Mouse (Mus musculus): ENCODE measurements around the gene Ndufa6. TPM values are rescaled to one million over a fixed set of nuclear protein-coding genes. Genes with fewer than 3 reads are reported as not detected.

The Ndufa6 gene
- total RNA-seq, 2 experiments from 2014 or later = 206 to 215 TPM

DNA sequence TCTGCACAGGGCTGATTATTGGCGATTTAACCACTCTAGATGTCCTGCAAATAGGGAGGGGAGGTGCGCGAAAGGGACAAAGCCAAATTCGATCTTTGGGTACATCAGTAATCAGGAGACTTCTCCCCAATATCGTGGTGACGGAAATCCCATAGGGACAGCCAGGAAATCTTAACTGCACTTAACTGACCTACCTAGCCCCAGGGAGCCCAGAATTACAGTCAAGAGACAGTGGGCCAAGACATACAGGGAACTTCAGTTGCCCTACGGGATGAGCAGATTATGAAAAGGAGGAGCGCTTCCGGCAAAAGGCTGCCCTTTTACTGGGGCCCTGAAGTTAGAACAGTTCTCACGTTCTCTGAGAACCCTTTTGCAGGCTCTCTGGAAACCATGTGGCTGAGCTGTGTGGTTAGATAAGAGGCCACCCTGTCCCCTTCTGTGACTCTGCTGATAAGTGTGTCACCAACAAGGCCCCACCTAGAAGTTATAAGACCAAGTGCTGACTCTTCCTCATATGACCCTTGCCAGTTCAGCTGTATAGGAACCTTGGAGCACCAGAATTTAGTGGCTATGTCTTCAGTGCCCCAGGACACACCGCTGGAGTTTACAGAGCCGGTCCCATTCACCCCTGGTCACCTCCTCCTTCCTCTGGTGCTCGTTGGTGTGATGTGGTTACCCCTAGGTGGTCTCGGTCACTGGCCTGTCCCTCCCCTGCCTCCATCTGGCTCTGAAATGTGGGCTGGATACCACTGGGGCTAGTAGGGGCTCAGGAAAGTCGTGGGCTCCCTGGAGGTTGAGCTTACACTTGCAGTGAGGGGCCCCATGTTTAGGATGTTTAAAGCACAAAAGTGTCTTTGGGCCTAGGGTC lies 12.2 kb downstream of the Ndufa6 start:
- DNase-seq (ENCODE audit: low spot score in 2 of 2) = no peak

- DNase-seq (ENCODE audit: low spot score in 2 of 2) = no peak
Observed at GRCm38 (mm10) chr15:82341036-82341501, 13.1 kb downstream of the Ndufa6 start.

- DNase-seq (ENCODE audit: low spot score in 2 of 2) = no peak
Observed at GRCm38 (mm10) chr15:82340414-82341035, 13.6 kb downstream of the Ndufa6 start.

DNA sequence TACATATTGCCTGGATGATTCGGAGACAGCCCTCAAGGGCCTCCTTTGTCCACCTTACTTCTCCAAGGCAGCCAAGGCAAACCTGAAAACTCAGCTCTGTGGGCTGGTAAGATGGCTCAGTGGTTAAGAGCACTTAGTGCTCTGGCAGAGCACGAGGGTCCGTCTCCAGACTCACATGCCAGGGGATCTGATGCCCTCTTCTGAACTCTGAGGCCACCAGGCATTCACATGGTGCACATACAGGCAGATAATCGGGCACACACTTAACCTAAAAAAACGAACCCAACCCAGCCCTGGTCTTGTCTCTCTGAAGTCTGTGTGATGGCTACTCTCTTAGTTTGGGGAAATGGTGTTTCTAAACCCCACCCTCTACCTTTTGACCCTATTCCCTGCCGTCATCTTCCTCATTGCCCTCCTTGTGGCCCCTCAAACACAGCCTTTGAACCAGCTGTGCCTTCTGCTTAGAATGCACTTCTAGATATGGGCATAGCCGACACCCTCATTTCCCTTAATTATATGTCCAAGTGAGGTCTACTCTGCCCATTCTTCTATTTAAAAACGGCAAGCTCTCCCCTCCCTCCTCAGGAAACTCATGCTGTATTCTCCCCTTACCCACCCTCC lies 14.4 kb downstream of the Ndufa6 start:
- no peak for DNase-seq (ENCODE audit: low spot score in 2 of 2)

DNA sequence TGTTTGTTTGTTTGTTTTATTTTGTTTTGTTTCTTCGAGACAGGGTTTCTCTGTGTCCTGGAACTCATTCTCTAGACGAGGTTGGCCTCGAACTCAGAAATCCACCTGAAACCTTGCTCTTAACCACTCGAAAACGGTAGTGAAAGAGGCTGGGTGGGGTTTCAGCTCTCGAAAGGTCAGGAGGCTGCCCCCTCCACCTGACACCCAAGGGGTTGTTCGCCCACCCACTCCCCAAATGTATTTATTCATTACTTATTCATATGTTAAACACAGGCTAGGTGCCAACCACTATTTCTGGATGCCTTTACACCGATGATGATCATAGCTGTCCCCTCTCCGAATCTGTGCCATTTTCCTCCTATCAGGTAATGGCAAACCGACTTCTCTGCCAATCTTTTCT lies 15.0 kb downstream of the Ndufa6 start:
- DNase-seq (ENCODE audit: low spot score in 2 of 2) = no peak

GRCm38 (mm10) chr15:82338593-82339112 lies 15.5 kb downstream of the Ndufa6 start, which contains the start of the genes Naga, Pheta2 and Smdt1:
TSS of gene Naga (minus strand) at chr15:82338925.
TSS of gene Pheta2 (plus strand) at chr15:82338942.
TSS of gene Smdt1 (plus strand) at chr15:82338959.
- peak; percentile 91 to 95 for DNase-seq (ENCODE audit: low spot score in 2 of 2)

GRCm38 (mm10) chr15:82337875-82338274 lies 16.2 kb downstream of the Ndufa6 start:
- DNase-seq (ENCODE audit: low spot score in 2 of 2) = no peak

- DNase-seq (ENCODE audit: low spot score in 2 of 2) = no peak
Observed at GRCm38 (mm10) chr15:82336629-82337028, 17.5 kb downstream of the Ndufa6 start.

- DNase-seq (ENCODE audit: low spot score in 2 of 2) = no peak
Observed at GRCm38 (mm10) chr15:82335194-82335593, 18.9 kb downstream of the Ndufa6 start.

DNA sequence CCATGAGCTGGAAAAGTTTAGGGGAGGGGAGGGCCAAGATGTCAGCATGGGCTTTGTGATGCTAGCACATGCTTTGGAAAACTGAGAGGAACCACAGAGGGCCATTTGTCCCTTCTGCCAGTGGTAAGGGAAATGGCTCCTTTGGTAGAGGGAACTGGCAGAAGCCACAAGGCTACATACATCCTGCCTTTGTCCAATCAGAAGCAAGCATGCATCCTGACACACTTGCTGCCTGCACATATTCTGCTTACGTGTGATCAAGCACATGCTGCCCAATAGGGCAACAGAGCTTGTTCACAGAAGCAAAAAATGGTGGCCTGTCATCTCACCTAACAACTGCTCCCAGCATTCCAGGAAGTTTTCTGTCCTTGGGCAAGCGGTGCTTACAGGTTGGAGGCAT lies 28.7 kb downstream of the Ndufa6 start:
- no peak for DNase-seq (ENCODE audit: low spot score in 2 of 2)

DNA sequence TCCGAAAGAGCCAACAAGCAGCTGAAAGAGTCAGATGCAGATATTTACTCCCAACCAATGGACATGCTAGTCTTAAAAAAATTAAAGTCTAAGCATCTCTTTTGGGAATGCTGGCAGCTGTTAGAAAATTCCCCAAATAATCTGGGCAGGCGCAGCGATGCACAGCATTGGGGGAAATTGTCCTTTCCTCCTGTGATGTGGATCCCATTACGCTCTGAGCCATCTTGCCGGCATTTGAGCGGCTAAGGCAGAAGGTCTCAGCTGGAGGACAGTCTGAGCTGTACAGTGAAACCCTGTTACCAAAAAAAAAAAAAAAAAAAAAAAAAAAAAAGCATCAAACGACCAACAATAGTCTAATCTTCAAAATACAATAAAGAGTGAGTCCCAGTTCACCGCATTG lies 31.9 kb downstream of the Ndufa6 start:
- DNase-seq (ENCODE audit: low spot score in 2 of 2) = no peak

DNA sequence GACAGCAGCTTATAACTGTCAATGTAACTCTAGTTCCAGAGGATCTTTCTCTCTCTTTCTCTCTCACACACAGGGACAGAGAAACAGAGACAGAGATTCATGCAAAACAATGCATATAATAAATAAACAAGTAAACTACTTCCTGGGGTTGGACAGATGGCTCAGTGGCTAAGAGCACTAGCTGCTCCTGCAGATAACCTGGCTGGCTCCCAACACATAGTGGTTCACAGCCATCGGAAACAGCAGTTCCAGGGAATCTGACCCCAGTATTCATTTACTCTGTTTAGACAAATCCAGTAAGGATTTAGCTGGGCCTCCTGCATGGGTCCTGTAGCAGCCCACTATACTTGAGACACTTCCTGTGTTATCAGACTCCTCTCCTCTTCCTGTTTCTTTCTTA lies 34.5 kb downstream of the Ndufa6 start:
- no peak for DNase-seq (ENCODE audit: low spot score in 2 of 2)

GRCm38 (mm10) chr15:82317839-82318238 lies 36.3 kb downstream of the Ndufa6 start:
- DNase-seq (ENCODE audit: low spot score in 2 of 2) = no peak

DNA sequence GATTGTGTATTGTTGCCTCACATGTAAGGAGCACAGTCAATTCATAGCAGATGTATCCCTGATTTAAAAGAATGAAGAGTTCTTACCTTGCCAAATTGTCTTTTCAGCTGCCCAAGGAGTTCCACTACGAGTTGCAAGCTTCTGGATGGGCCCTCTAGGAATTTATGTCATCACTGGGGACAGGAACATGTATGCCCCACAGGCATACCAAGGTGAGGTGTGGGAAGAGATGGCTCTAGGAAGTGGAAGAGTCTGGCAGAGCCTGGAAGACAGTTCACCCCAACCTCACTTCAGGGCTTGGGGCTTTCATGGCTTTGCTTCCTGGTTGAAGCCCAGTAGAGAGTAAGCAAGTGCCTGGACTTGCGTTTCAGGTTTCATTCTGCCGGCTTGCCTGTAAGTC lies 45.7 kb downstream of the Ndufa6 start:
- DNase-seq (ENCODE audit: low spot score in 2 of 2) = no peak

GRCm38 (mm10) chr15:82307107-82307506 lies 47.0 kb downstream of the Ndufa6 start:
- no peak for DNase-seq (ENCODE audit: low spot score in 2 of 2)

Small RNA genes within 50 kb of the gene (microRNA-seq; reads per million reads assigned to microRNA genes)
- 0 reads per million in 2 experiments for gene Mir7684

Other genes with a start within 250 kb of the Ndufa6 start
- gene Ccdc134, start 226.4 kb downstream of the Ndufa6 start, total RNA-seq (2021) = 10 to 100 TPM; 12.4 to 12.9 TPM
- gene Srebf2, start 207.1 kb downstream of the Ndufa6 start, total RNA-seq (2021) = 100 to 1,000 TPM; 175 to 189 TPM
- 1 to 10 TPM; 1.4 to 1.9 TPM for gene Shisa8, start 141.5 kb downstream of the Ndufa6 start, total RNA-seq (2021)
- gene Tnfrsf13c, start 130.0 kb downstream of the Ndufa6 start, total RNA-seq (2021) = under 1 TPM; 0.47 to 0.76 TPM
- 1 to 10 TPM; 2.5 to 3.1 TPM for gene Cenpm, start 109.6 kb downstream of the Ndufa6 start, total RNA-seq (2021)
- gene 1500009C09Rik, start 101.9 kb downstream of the Ndufa6 start, total RNA-seq (2021) = 100 to 1,000 TPM; 100 to 113 TPM
- gene Sept3, start 79.4 kb downstream of the Ndufa6 start, total RNA-seq (2021) = 100 to 1,000 TPM; 609 to 650 TPM
- not detected for gene Wbp2nl, start 55.4 kb downstream of the Ndufa6 start, total RNA-seq (2021)
- 10 to 100 TPM; 33.5 to 40.5 TPM for gene Naga, start 15.4 kb downstream of the Ndufa6 start, total RNA-seq (2021)
- gene Pheta2, start 15.4 kb downstream of the Ndufa6 start, total RNA-seq (2021) = under 1 TPM; 0.25 to 0.52 TPM
- 100 to 1,000 TPM; 149 to 152 TPM for gene Smdt1, start 15.4 kb downstream of the Ndufa6 start, total RNA-seq (2021)
- gene Cyp2d22, start 25.9 kb upstream of the Ndufa6 start, total RNA-seq (2021) = 10 to 100 TPM; 57.5 to 64.1 TPM
- gene Cyp2d11, start 39.7 kb upstream of the Ndufa6 start, total RNA-seq (2021) = under 1 TPM in 1 of 2 experiments, not detected in 1; 0.41 TPM
- under 1 TPM in 1 of 2 experiments, not detected in 1; 0.81 TPM for gene Cyp2d10, start 52.9 kb upstream of the Ndufa6 start, total RNA-seq (2021)
- not detected for gene Cyp2d9, start 79.1 kb upstream of the Ndufa6 start, total RNA-seq (2021)
- gene Cyp2d12, start 200.8 kb upstream of the Ndufa6 start, total RNA-seq (2021) = not detected

All from layer of hippocampus, adult 18-20 months (tissue).